Mouse (Mus musculus): ENCODE results near the gene Olfr1043.
"Not testable (repeated sequence)": the region's sequence is repeated elsewhere in the genome, so short reads cannot be mapped to it uniquely, and the experiment has no call there.

Olfr1043 gene

DNA sequence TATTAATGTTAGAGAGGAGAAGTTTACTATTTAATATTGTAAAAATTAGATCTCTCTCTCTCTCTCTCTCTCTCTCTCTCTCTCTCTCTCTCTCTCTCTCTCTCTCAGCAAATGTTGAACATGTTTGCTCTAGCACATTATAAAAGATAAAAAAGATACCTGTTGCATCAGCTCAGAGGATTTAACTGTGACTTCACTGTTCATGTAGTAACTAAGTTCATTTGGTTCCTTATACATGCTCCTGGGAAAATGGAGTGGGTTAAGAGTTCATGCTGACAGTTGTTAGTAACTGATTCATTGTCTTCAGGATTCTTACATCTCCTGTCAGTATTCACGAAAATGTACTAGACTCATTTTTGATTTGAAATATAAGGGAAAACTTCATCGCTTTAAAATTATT is at the start of gene Olfr1043:
Gene Olfr1043, minus strand, starts transcription at position 101 of the 400 bp plus-strand sequence.
- in situ Hi-C loops (cut with MboI; ENCODE audit: low pct_unique_long_range_greater_than_20kb in 1 of 2, low sequenced_read_pairs in 2 of 2, unreplicated experiment in 1 of 2): no loop called here

DNA sequence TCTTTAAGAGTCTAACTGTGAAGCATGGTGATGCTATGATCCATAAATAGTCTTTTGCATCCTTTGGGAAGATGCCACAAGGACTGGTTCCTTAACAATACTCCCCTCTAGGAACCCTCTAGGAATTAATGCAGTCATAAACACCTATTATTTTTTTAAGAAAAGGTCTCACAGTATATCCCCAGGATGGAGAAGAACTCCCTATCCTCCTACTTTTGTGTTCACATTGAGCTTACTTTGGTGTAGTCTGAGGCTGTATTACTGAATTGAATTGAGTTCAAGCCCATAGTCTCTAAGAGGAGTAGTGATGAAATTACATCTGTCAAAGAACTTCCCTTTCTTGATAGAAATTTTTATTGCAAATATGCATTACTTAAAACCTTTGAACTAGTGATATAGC is 35.6 kb upstream of the Olfr1043 start, which contains the start of gene Olfr1045:
Gene Olfr1045, minus strand, starts transcription at position 101 of the 400 bp plus-strand sequence.
- in situ Hi-C loops (cut with MboI; ENCODE audit: low pct_unique_long_range_greater_than_20kb in 1 of 2, low sequenced_read_pairs in 2 of 2, unreplicated experiment in 1 of 2): no loop called here

DNA sequence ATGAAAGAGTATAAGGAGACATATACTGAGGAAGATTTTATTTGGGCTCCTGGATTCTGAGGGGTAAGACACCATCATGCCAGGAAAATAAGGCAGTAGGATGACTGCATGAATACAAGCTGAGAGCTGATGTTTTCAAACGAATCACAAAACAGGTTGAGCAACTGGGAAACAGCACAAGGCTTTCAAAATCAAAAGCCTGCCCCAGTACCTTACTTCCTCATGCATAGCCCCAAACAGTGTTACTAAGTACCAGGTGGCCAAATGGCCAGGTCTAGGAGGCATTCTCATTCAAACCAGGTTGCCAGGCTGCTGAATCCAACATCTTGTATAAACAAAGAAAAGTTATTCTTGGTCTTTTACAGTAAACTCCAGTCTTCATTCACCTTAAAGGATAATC is 28.5 kb upstream of the Olfr1043 start:
- in situ Hi-C loops (cut with MboI; ENCODE audit: low pct_unique_long_range_greater_than_20kb in 1 of 2, low sequenced_read_pairs in 2 of 2, unreplicated experiment in 1 of 2): no loop called here

DNA sequence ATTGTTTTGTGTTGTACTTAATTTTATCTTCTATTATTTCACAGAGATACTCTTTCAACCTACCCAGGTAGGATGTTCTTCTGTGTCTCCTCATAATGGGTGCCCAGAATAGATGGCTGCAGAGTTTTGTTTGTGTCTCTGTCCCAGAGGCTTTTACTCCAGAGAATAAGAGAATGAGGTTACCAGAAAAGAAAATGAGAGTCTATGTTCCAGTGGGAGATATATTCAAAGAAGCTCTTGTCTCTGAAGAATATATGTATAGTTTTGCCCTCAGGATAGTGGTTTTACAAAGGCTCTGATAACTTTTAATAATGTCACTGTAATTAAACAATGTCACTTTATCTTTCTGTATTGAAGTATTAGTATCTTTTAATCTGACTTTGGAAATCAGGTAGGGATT is 18.3 kb upstream of the Olfr1043 start, which contains the start of gene Olfr52:
Gene Olfr52, minus strand, starts transcription at position 101 of the 400 bp plus-strand sequence.
- in situ Hi-C loops (cut with MboI; ENCODE audit: low pct_unique_long_range_greater_than_20kb in 1 of 2, low sequenced_read_pairs in 2 of 2, unreplicated experiment in 1 of 2): no loop called here

DNA sequence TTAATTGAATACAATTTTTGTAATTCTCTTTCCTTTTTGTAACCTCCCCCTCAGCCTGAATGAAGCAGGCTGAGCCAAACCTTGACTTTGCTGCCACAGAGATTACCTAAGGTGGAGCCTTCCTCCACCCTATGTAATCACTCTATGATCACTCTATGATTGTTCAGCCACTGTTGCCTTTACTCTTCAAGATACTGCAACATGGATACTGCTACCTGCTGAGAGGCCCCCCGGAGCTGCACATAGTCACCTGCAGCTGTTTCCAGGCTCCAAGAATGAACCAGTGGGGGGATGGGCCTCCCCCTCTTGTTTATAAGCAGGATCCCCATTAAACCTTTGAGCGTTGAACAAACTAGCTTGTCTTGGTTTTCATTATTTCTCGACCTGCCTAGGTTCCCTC is 12.6 kb upstream of the Olfr1043 start:
- in situ Hi-C loops (cut with MboI; ENCODE audit: low pct_unique_long_range_greater_than_20kb in 1 of 2, low sequenced_read_pairs in 2 of 2, unreplicated experiment in 1 of 2): no loop called here

DNA sequence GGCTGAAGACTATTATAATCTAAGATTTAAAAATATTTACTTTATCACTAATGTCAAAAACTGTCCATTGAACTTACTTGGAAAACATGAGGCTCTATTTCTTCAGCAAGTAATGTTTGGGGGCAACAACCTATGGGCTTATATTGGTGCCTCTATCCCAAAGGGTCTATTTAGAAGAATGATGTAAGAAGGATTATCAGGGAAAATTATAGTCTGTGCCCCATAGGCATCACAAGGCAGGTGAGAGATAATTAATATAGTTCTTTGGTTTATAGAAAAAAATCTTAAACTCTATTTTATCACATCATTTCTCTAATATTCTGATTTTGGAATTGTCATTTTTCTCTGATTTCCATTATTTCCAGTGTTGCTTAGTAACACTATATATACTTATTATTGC is 10.4 kb upstream of the Olfr1043 start, which contains the start of gene Olfr1044:
Gene Olfr1044, minus strand, starts transcription at position 101 of the 400 bp plus-strand sequence.
- in situ Hi-C loops (cut with MboI; ENCODE audit: low pct_unique_long_range_greater_than_20kb in 1 of 2, low sequenced_read_pairs in 2 of 2, unreplicated experiment in 1 of 2): no loop called here

DNA sequence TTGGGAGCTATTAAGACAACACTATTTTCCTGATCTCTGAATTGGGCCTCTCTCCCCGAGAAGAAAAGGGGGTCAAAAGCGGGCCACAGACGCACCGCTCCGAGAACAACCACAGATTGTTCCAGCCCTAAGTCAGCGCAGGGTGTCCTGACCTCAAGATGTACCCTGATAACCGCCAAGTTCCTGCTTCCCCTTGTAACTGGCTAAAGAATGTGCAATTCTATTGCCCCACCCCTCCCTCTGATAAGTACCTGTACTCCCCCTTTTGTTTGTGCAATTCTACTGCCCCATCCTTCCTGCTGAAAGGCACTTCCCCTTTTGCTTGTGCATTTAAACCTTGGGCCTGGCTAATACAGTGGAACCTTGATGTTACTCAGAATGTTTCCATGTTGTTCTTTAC is 8.1 kb upstream of the Olfr1043 start:
- in situ Hi-C loops (cut with MboI; ENCODE audit: low pct_unique_long_range_greater_than_20kb in 1 of 2, low sequenced_read_pairs in 2 of 2, unreplicated experiment in 1 of 2): not testable (repeated sequence)

DNA sequence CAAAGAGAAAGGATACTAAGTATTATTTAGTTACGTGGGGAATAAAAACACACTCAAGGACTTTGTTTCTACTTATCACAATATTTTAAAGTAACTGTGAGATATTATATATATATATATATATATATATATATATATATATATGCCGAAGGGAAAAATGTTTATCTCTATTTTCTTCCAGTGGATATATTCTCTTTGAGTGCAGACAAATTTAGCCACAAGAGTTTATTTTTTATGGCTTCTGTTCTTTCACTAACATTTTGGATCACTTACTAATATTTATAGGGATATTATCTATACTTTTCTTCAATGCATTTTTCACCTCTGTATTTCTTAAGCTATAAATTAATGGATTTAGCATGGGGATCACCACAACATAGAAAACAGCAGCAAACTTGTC is 5.6 kb downstream of the Olfr1043 start, which contains the start of gene Olfr1042:
Gene Olfr1042, minus strand, starts transcription at position 101 of the 400 bp plus-strand sequence.
- in situ Hi-C loops (cut with MboI; ENCODE audit: low pct_unique_long_range_greater_than_20kb in 1 of 2, low sequenced_read_pairs in 2 of 2, unreplicated experiment in 1 of 2): no loop called here

DNA sequence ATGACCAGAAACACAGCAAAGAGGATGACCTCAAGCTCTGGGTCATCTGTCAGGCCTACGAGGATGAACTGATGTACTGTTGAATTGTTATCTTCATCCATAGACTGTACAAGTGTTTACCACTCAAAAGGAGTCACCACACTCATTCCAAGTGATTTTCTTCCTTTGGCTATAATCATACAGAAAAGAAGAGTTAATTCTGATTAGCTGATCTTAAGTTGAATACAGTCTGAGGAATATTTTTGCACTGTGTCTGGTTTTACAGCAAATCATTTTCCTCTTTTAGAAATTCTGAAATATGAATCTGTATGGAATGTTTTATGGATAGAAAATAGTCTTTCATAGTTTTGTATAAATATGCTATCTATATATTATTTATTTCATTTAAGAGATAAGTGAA is 20.7 kb downstream of the Olfr1043 start, which contains the start of gene Olfr1040:
Gene Olfr1040, minus strand, starts transcription at position 101 of the 400 bp plus-strand sequence.
- in situ Hi-C loops (cut with MboI; ENCODE audit: low pct_unique_long_range_greater_than_20kb in 1 of 2, low sequenced_read_pairs in 2 of 2, unreplicated experiment in 1 of 2): no loop called here

DNA sequence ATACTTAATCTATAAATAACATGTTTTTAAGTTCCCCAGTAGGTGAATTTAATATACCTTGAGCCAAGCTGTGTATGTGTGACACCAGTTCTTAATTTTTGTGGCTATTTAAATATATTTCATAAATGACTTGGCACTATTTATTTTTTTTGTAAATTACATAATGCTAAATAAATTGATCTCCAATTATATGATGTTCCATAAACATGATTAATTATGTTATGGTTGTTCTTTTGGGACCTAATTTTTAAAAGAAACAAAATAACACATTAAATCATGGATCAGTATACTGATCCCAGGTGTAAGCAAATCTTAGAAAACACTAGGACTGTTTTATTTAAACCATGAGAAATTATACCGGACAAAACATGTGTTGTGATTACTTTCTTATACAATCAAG is 31.5 kb downstream of the Olfr1043 start, which contains the start of gene Olfr1039:
Gene Olfr1039, minus strand, starts transcription at position 101 of the 400 bp plus-strand sequence.
- in situ Hi-C loops (cut with MboI; ENCODE audit: low pct_unique_long_range_greater_than_20kb in 1 of 2, low sequenced_read_pairs in 2 of 2, unreplicated experiment in 1 of 2): no loop called here
